Mouse (Mus musculus) hindbrain, embryonic 14.5 days (tissue): ENCODE measurements around the gene Rab30. TPM values are rescaled to one million over a fixed set of nuclear protein-coding genes. Genes with fewer than 3 reads are reported as not detected.
"Not testable (repeated sequence)": the region's sequence is repeated elsewhere in the genome, so short reads cannot be mapped to it uniquely, and the experiment has no call there.

Experiments
- ATAC-seq: fragments of 200-750 bp; cut with Nextera tagmentation; 2 replicates; pipeline ENCODE4 v1.8.0; 2017; ENCODE audit warnings: moderate number of reproducible peaks, mild to moderate bottlenecking, moderate TSS enrichment, moderate library complexity; ENCODE audit not compliant: low FRiP score
- DNase-seq: peaks from one replicate; pipeline ENCODE4 v3.0.0-alpha.2; 2015; ENCODE audit warnings: low spot score
- H3K27ac ChIP-seq: fragments of 300-500 bp; sonication (generic); 2 replicates; pipeline ENCODE4 v1.5.1; 2014; ENCODE audit warnings: mild to moderate bottlenecking, moderate library complexity
- H3K27me3 ChIP-seq: fragments of 300-500 bp; sonication (generic); 2 replicates; pipeline ENCODE4 v1.6.1; 2014; ENCODE audit warnings: mild to moderate bottlenecking, low read length, mixed read lengths; ENCODE audit not compliant: control insufficient read depth, insufficient read depth
- H3K36me3 ChIP-seq: fragments of 300-500 bp; sonication (generic); replicated peaks from 2 replicates; pipeline ENCODE4 v1.6.1; 2014; ENCODE audit not compliant: control insufficient read depth, insufficient read depth
- H3K4me1 ChIP-seq: fragments of 300-500 bp; sonication (generic); replicated peaks from 2 replicates; pipeline ENCODE4 v1.6.1; 2014; ENCODE audit warnings: antibody characterized with exemption, low read length, mixed read lengths; ENCODE audit not compliant: control insufficient read depth, insufficient read depth
- H3K4me2 ChIP-seq: fragments of 300-500 bp; sonication (generic); replicated peaks from 2 replicates; pipeline ENCODE4 v1.6.1; 2014; ENCODE audit warnings: mild to moderate bottlenecking, moderate library complexity
- H3K4me3 ChIP-seq: fragments of 300-500 bp; sonication (generic); replicated peaks from 2 replicates; pipeline ENCODE4 v1.5.1; 2014; ENCODE audit warnings: mild to moderate bottlenecking, low read length
- H3K9ac ChIP-seq: fragments of 300-500 bp; sonication (generic); 2 replicates; pipeline ENCODE4 v1.6.1; 2014
- H3K9me3 ChIP-seq: fragments of 300-500 bp; sonication (generic); 2 replicates; pipeline ENCODE4 v1.6.1; 2016; ENCODE audit warnings: low read length; ENCODE audit not compliant: control insufficient read depth
- WGBS: fragments of 180-500 bp; shearing (Covaris S2); extraction: QIAGEN DNeasy Blood & Tissue Kit; methylation state at CpG from one replicate; pipeline ENCODE4 v1.1.7; 2014; 5-methylcytosine and 5-hydroxymethylcytosine counted together
- polyA plus RNA-seq: library from polyadenylated mRNA; unstranded; fragments of >200 nt; fragmentation: Nextera tagmentation; extraction: Ambion mirVana; gene quantifications from 2 replicates; pipeline ENCODE4 v1.2.1, GENCODE M21; 2014

The Rab30 gene
- polyA plus RNA-seq, 1 experiment from 2014 or later: 24.2 TPM

- ATAC-seq: no peak
- H3K36me3 ChIP-seq: no peaks in the 10 kb centered on the region
- 73% methylated on average over 9 of the region's 9 CpGs for WGBS
- H3K4me2 ChIP-seq: no peak overlapping the region
- peaks cover 9% of the 10 kb centered on the region; the same call in 1 of the 2 replicates for H3K4me1 ChIP-seq
- H3K9me3 ChIP-seq: no peaks in the 10 kb centered on the region
- H3K27ac ChIP-seq: no peak overlapping the region
- DNase-seq: no peak
- no peak overlapping the region for H3K9ac ChIP-seq
- H3K4me3 ChIP-seq: no peak overlapping the region
- H3K27me3 ChIP-seq: no peaks in the 10 kb centered on the region
Measured at GRCm38 (mm10) chr7:92765426-92765825, 24.0 kb downstream of the Rab30 start.

DNA sequence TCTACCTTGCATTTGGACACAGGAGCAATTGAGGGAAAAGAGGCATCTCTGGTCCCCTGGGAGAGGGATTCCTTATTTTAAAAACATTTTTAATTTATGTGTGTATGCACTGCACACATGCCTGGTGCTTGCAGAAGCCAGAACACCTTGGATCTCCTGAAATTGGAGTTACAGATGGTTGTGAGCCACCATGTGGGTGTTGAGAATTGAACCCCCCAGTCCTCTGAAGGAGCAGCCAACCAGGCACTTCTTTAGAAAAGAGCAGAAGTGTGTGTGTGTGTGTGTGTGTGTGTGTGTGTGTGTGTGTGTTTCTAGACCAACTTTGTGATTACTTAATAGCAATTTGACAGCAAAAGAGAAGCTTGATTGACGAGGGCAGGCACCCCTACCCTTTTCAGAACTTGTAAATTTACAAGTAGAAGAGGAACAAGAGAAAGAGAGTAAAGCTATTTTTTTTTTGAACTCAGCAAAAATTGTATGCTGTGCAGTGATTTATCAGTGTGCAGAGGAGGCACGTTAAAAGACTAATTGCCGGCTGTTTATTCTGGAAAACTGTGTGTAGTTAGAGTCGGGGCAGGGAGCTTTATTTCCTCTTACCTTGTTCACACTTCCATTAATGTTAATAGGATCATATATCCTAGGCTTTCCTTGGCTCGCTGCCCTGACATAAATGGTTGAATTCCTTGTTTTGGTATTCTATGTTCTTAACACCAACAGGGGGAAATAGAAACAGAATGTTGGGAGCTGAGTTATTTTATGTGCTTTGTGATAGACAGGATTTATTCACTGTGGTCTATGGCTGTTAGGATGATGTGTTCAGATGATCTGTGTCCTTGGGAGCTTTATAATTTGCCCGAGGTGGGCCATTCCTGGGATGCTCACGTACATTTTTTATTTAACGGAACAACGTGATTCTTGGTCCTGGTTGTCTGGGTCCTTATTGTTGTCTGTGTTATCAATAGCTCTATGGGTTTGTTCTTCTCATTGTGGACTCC lies 25.0 kb downstream of the Rab30 start:
- no peak overlapping the region for H3K27ac ChIP-seq

GRCm38 (mm10) chr7:92768116-92768515 lies 26.7 kb downstream of the Rab30 start:
- DNase-seq, ATAC-seq: not testable (repeated sequence)
- WGBS: 97% methylated on average over 12 of the region's 12 CpGs

More for the DNA sequence above, 25.0 kb downstream of the Rab30 start:
- no peak overlapping the region for H3K4me2 ChIP-seq
- DNase-seq (no peak), ATAC-seq (no peak)
- no peaks in the 10 kb centered on the region for H3K36me3 ChIP-seq
- no peaks in the 10 kb centered on the region for H3K27me3 ChIP-seq
- no peak overlapping the region for H3K9ac ChIP-seq
- peaks cover 9% of the 10 kb centered on the region; the same call in 1 of the 2 replicates for H3K4me1 ChIP-seq
- no peaks in the 10 kb centered on the region for H3K9me3 ChIP-seq
- H3K4me3 ChIP-seq: no peak overlapping the region
- 44% methylated on average over 9 of the region's 9 CpGs for WGBS

GRCm38 (mm10) chr7:92768859-92769258 lies 27.5 kb downstream of the Rab30 start:
- WGBS: 75% methylated on average over 7 of the region's 7 CpGs
- Histone ChIP-seq H3K9ac (no peak overlapping the region), H3K4me3 (no peak overlapping the region), H3K27ac (no peak overlapping the region), H3K27me3 (no peaks in the 10 kb centered on the region), H3K4me2 (no peak overlapping the region), H3K36me3 (no peaks in the 10 kb centered on the region), H3K9me3 (no peaks in the 10 kb centered on the region), H3K4me1 (peaks cover 9% of the 10 kb centered on the region; the same call in 1 of the 2 replicates)
- ATAC-seq (no peak), DNase-seq (no peak)

More at GRCm38 (mm10) chr7:92768116-92768515, 26.7 kb downstream of the Rab30 start:
- H3K4me2 ChIP-seq, H3K4me1 ChIP-seq, H3K9ac ChIP-seq, H3K27me3 ChIP-seq, H3K4me3 ChIP-seq, H3K36me3 ChIP-seq, H3K27ac ChIP-seq, H3K9me3 ChIP-seq: not testable (repeated sequence)

DNA sequence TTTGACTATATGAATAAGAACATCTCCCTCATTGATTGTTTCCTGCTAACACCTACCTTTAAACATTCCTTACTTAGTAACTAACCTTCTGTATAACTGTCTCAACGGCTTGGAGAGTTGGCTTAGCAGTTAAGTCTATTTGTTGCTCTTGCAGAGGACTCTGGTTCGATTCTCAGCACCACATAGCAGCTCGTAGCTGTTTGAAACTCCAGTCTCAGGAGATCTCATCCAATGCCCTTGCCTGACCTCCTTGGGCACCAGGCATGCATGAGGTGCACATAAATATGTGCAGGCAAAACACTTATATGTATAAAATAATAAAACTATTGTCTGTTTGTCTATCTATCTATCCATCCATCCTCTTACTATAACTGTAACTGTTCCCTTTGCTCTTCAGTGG lies 31.6 kb downstream of the Rab30 start:
- H3K4me2 ChIP-seq: no peak overlapping the region
- no peak for DNase-seq
- WGBS: 92% methylated on average over 3 of the region's 3 CpGs
- no peaks in the 10 kb centered on the region for H3K27me3 ChIP-seq
- no peak for ATAC-seq
- H3K4me3 ChIP-seq: no peak overlapping the region
- no peaks in the 10 kb centered on the region for H3K36me3 ChIP-seq
- no peaks in the 10 kb centered on the region for H3K9me3 ChIP-seq
- peaks cover 17% of the 10 kb centered on the region for H3K4me1 ChIP-seq
- H3K27ac ChIP-seq: no peak overlapping the region
- H3K9ac ChIP-seq: no peak overlapping the region

- Histone ChIP-seq H3K9me3 (no peaks in the 10 kb centered on the region), H3K27ac (no peak overlapping the region), H3K27me3 (no peaks in the 10 kb centered on the region), H3K4me2 (no peak overlapping the region), H3K36me3 (no peaks in the 10 kb centered on the region), H3K9ac (no peak overlapping the region), H3K4me3 (no peak overlapping the region), H3K4me1 (peaks cover 18% of the 10 kb centered on the region)
- ATAC-seq (no peak), DNase-seq (no peak)
- WGBS: 98% methylated on average over 3 of the region's 3 CpGs
Measured at GRCm38 (mm10) chr7:92773596-92773995, 32.2 kb downstream of the Rab30 start.

GRCm38 (mm10) chr7:92774741-92775140 lies 33.3 kb downstream of the Rab30 start:
- no peaks in the 10 kb centered on the region for H3K36me3 ChIP-seq
- H3K27ac ChIP-seq: no peak overlapping the region
- WGBS: 90% methylated on average over 5 of the region's 5 CpGs
- H3K27me3 ChIP-seq: no peaks in the 10 kb centered on the region
- H3K4me2 ChIP-seq: no peak overlapping the region
- DNase-seq (no peak), ATAC-seq (no peak)
- no peak overlapping the region for H3K9ac ChIP-seq
- H3K4me1 ChIP-seq: peaks cover 18% of the 10 kb centered on the region
- no peaks in the 10 kb centered on the region for H3K9me3 ChIP-seq
- H3K4me3 ChIP-seq: no peak overlapping the region

- Histone ChIP-seq H3K36me3 (no peaks in the 10 kb centered on the region), H3K27me3 (no peaks in the 10 kb centered on the region), H3K4me3 (no peak overlapping the region), H3K4me2 (no peak overlapping the region), H3K4me1 (peaks cover 18% of the 10 kb centered on the region), H3K9me3 (no peaks in the 10 kb centered on the region), H3K27ac (no peak overlapping the region), H3K9ac (no peak overlapping the region)
- DNase-seq (no peak), ATAC-seq (peak; percentile 61; the same call in 1 of the 2 replicates)
- WGBS: 40% methylated on average over 2 of the region's 2 CpGs
Measured at GRCm38 (mm10) chr7:92775703-92776102, 34.3 kb downstream of the Rab30 start.

- Histone ChIP-seq H3K4me1 (peaks cover 18% of the 10 kb centered on the region), H3K4me3 (no peak overlapping the region), H3K9me3 (no peaks in the 10 kb centered on the region), H3K27ac (peak overlapping the region; percentile 71; the same call in 1 of the 2 replicates), H3K36me3 (no peaks in the 10 kb centered on the region), H3K27me3 (no peaks in the 10 kb centered on the region), H3K9ac (no peak overlapping the region; the same call in 1 of the 2 replicates), H3K4me2 (no peak overlapping the region; the same call in 1 of the 2 replicates)
- ATAC-seq (0 out of 2 replicates have a peak, but pooled peaks have one; percentile 16), DNase-seq (no peak)
- 66% methylated on average over 4 of the region's 4 CpGs for WGBS
Measured at GRCm38 (mm10) chr7:92776647-92777046, 35.2 kb downstream of the Rab30 start.
